Mouse (Mus musculus): ENCODE results near the gene Pygb. TPM values are rescaled to one million over a fixed set of nuclear protein-coding genes. Genes with fewer than 3 reads are reported as not detected.

Pygb gene
- polyA plus RNA-seq, 1 experiment = 25.7 TPM

- Histone ChIP-seq H3K27me3 (ENCODE audit: control insufficient read depth, insufficient read depth, low read length) (no peaks in the 10 kb centered on the region), H3K27ac (ENCODE audit: insufficient read depth, low read length) (no peak overlapping the region), H3K4me1 (ENCODE audit: control insufficient read depth, insufficient read depth, insufficient read length) (peaks cover 2% of the 10 kb centered on the region; the same call in 1 of the 2 replicates), H3K4me3 (ENCODE audit: extremely low read depth, insufficient read depth, insufficient read length) (no peak overlapping the region), H3K36me3 (ENCODE audit: control insufficient read depth, insufficient read depth, low read length) (peaks cover 19% of the 10 kb centered on the region)
- no peak for TF ChIP-seq POLR2A (IDR thresholded peaks at IDR 0.05; ENCODE audit: low read depth, low read length)
- no peak for TF ChIP-seq CTCF (IDR thresholded peaks at IDR 0.05; ENCODE audit: extremely low read depth, insufficient read depth, insufficient read length, insufficient replicate concordance)
- no peak for DNase-seq (ENCODE audit: low read depth in 1 of 2, low spot score in 2 of 2)
- WGBS = 77% methylated on average over 15 of the region's 15 CpGs
Measured at GRCm38 (mm10) chr2:150836906-150837305, 50.4 kb downstream of the Pygb start.

GRCm38 (mm10) chr2:150837781-150838180 is 51.2 kb downstream of the Pygb start:
- Histone ChIP-seq H3K4me1 (ENCODE audit: control insufficient read depth, insufficient read depth, insufficient read length) (peaks cover 4% of the 10 kb centered on the region; the same call in 1 of the 2 replicates), H3K27me3 (ENCODE audit: control insufficient read depth, insufficient read depth, low read length) (no peaks in the 10 kb centered on the region), H3K27ac (ENCODE audit: insufficient read depth, low read length) (no peak overlapping the region), H3K4me3 (ENCODE audit: extremely low read depth, insufficient read depth, insufficient read length) (no peak overlapping the region), H3K36me3 (ENCODE audit: control insufficient read depth, insufficient read depth, low read length) (peaks cover 17% of the 10 kb centered on the region)
- no peak for DNase-seq (ENCODE audit: low read depth in 1 of 2, low spot score in 2 of 2)
- WGBS = 86% methylated on average over 3 of the region's 3 CpGs
- TF ChIP-seq CTCF (IDR thresholded peaks at IDR 0.05; ENCODE audit: extremely low read depth, insufficient read depth, insufficient read length, insufficient replicate concordance) = no peak
- TF ChIP-seq POLR2A (IDR thresholded peaks at IDR 0.05; ENCODE audit: low read depth, low read length) = no peak

GRCm38 (mm10) chr2:150839686-150840471 is 53.3 kb downstream of the Pygb start:
- Histone ChIP-seq H3K4me3 (ENCODE audit: extremely low read depth, insufficient read depth, insufficient read length) (no peak overlapping the region), H3K27ac (ENCODE audit: insufficient read depth, low read length) (0 out of 2 replicates have a peak overlapping the region, but pooled peaks have one; percentile 12), H3K27me3 (ENCODE audit: control insufficient read depth, insufficient read depth, low read length) (no peaks in the 10 kb centered on the region), H3K4me1 (ENCODE audit: control insufficient read depth, insufficient read depth, insufficient read length) (peaks cover 13% of the 10 kb centered on the region; the same call in 1 of the 2 replicates), H3K36me3 (ENCODE audit: control insufficient read depth, insufficient read depth, low read length) (peaks cover 10% of the 10 kb centered on the region)
- no peak for DNase-seq (ENCODE audit: low read depth in 1 of 2, low spot score in 2 of 2)
- TF ChIP-seq CTCF (IDR thresholded peaks at IDR 0.05; ENCODE audit: extremely low read depth, insufficient read depth, insufficient read length, insufficient replicate concordance) (no peak), POLR2A (IDR thresholded peaks at IDR 0.05; ENCODE audit: low read depth, low read length) (no peak)
- WGBS = 83% methylated on average over 12 of the region's 12 CpGs

- no peak overlapping the region for H3K4me3 ChIP-seq (ENCODE audit: extremely low read depth, insufficient read depth, insufficient read length)
- no peaks in the 10 kb centered on the region for H3K27me3 ChIP-seq (ENCODE audit: control insufficient read depth, insufficient read depth, low read length)
- peaks cover 21% of the 10 kb centered on the region; the same call in 1 of the 2 replicates for H3K4me1 ChIP-seq (ENCODE audit: control insufficient read depth, insufficient read depth, insufficient read length)
- no peak for TF ChIP-seq POLR2A (IDR thresholded peaks at IDR 0.05; ENCODE audit: low read depth, low read length)
- no peak for TF ChIP-seq CTCF (IDR thresholded peaks at IDR 0.05; ENCODE audit: extremely low read depth, insufficient read depth, insufficient read length, insufficient replicate concordance)
- WGBS = 89% methylated on average over 11 of the region's 11 CpGs
- no peak for DNase-seq (ENCODE audit: low read depth in 1 of 2, low spot score in 2 of 2)
- H3K27ac ChIP-seq (ENCODE audit: insufficient read depth, low read length) = no peak overlapping the region
- H3K36me3 ChIP-seq (ENCODE audit: control insufficient read depth, insufficient read depth, low read length) = peaks cover 10% of the 10 kb centered on the region
Measured at GRCm38 (mm10) chr2:150841109-150841508, 54.6 kb downstream of the Pygb start.

GRCm38 (mm10) chr2:150842049-150842461 is 55.5 kb downstream of the Pygb start:
- H3K36me3 ChIP-seq (ENCODE audit: control insufficient read depth, insufficient read depth, low read length) = peaks cover 7% of the 10 kb centered on the region
- no peak for DNase-seq (ENCODE audit: low read depth in 1 of 2, low spot score in 2 of 2)
- peak overlapping the region; percentile 4; the same call in 1 of the 2 replicates for H3K27ac ChIP-seq (ENCODE audit: insufficient read depth, low read length)
- H3K4me1 ChIP-seq (ENCODE audit: control insufficient read depth, insufficient read depth, insufficient read length) = peaks cover 23% of the 10 kb centered on the region; the same call in 1 of the 2 replicates
- WGBS = 75% methylated on average over 7 of the region's 7 CpGs
- TF ChIP-seq CTCF (IDR thresholded peaks at IDR 0.05; ENCODE audit: extremely low read depth, insufficient read depth, insufficient read length, insufficient replicate concordance) (no peak), POLR2A (IDR thresholded peaks at IDR 0.05; ENCODE audit: low read depth, low read length) (no peak)
- H3K4me3 ChIP-seq (ENCODE audit: extremely low read depth, insufficient read depth, insufficient read length) = no peak overlapping the region
- no peaks in the 10 kb centered on the region for H3K27me3 ChIP-seq (ENCODE audit: control insufficient read depth, insufficient read depth, low read length)

GRCm38 (mm10) chr2:150844798-150845197 is 58.3 kb downstream of the Pygb start:
- no peak for TF ChIP-seq CTCF (IDR thresholded peaks at IDR 0.05; ENCODE audit: extremely low read depth, insufficient read depth, insufficient read length, insufficient replicate concordance)
- no peak for TF ChIP-seq POLR2A (IDR thresholded peaks at IDR 0.05; ENCODE audit: low read depth, low read length)
- H3K36me3 ChIP-seq (ENCODE audit: control insufficient read depth, insufficient read depth, low read length) = peaks cover 1% of the 10 kb centered on the region; the same call in 1 of the 2 replicates
- H3K4me1 ChIP-seq (ENCODE audit: control insufficient read depth, insufficient read depth, insufficient read length) = peaks cover 23% of the 10 kb centered on the region; the same call in 1 of the 2 replicates
- peak overlapping the region; percentile 72 for H3K27ac ChIP-seq (ENCODE audit: insufficient read depth, low read length)
- H3K4me3 ChIP-seq (ENCODE audit: extremely low read depth, insufficient read depth, insufficient read length) = no peak overlapping the region
- H3K27me3 ChIP-seq (ENCODE audit: control insufficient read depth, insufficient read depth, low read length) = no peaks in the 10 kb centered on the region
- WGBS = 30% methylated on average over 1 of the region's 1 CpGs
- DNase-seq (ENCODE audit: low read depth in 1 of 2, low spot score in 2 of 2) = no peak
